Mouse (Mus musculus) ES-E14 (cell line): Measurements from ENCODE around the gene Arhgef40.

ENCODE experiments used
- HCFC1 ChIP-seq: IDR thresholded peaks from 2 replicates; pipeline ENCODE4 v1.6.1; 2012; ENCODE audit warnings: low read length, inconsistent platforms, borderline replicate concordance; ENCODE audit not compliant: insufficient read depth
- MAFK ChIP-seq: IDR thresholded peaks from 2 replicates; pipeline ENCODE4 v1.6.1; 2014; ENCODE audit warnings: mild to moderate bottlenecking, low read depth, low read length, inconsistent platforms; ENCODE audit not compliant: insufficient read depth
- ZC3H11A ChIP-seq: IDR thresholded peaks from 2 replicates; pipeline ENCODE4 v1.6.1; 2012; ENCODE audit warnings: low read depth, mild to moderate bottlenecking, inconsistent platforms, low read length, borderline replicate concordance
- ZNF384 ChIP-seq: IDR thresholded peaks from 2 replicates; pipeline ENCODE4 v1.6.1; 2012; ENCODE audit warnings: low read depth, low read length, inconsistent platforms

- no peak for TF ChIP-seq ZC3H11A
- no peak for TF ChIP-seq MAFK
- TF ChIP-seq HCFC1, result no peak
- TF ChIP-seq ZNF384, result no peak
Measured at GRCm38 (mm10) chr14:51985301-51986152, 1.0 kb downstream of the Arhgef40 start.
